Mouse (Mus musculus) lung, postnatal 0 days (tissue): ENCODE measurements around the gene Lipm. TPM values are rescaled to one million over a fixed set of nuclear protein-coding genes. Genes with fewer than 3 reads are reported as not detected.

Experiments used
- ATAC-seq: fragments of 200-750 bp; cut with Nextera tagmentation; 2 replicates; pipeline ENCODE4 v1.8.0; 2017; ENCODE audit warnings: moderate library complexity
- DNase-seq: peaks from one replicate; pipeline ENCODE4 v3.0.0-alpha.2; 2016; ENCODE audit warnings: low spot score
- H3K27ac ChIP-seq: fragments of 300-500 bp; sonication (generic); 2 replicates; pipeline ENCODE4 v1.5.1; 2014; ENCODE audit warnings: antibody characterized with exemption, mild to moderate bottlenecking, low read length, mixed read lengths
- H3K27me3 ChIP-seq: fragments of 300-500 bp; sonication (generic); replicated peaks from 2 replicates; pipeline ENCODE4 v1.6.1; 2014; ENCODE audit warnings: low read length, mixed read lengths; ENCODE audit not compliant: insufficient read depth
- H3K36me3 ChIP-seq: fragments of 300-500 bp; sonication (generic); 2 replicates; pipeline ENCODE4 v1.6.1; 2014; ENCODE audit warnings: low read length, mixed read lengths; ENCODE audit not compliant: insufficient read depth
- H3K4me1 ChIP-seq: fragments of 300-500 bp; sonication (generic); 2 replicates; pipeline ENCODE4 v1.6.1; 2014; ENCODE audit warnings: antibody characterized with exemption, low read depth, low read length, mixed read lengths; ENCODE audit not compliant: insufficient read depth
- H3K4me2 ChIP-seq: fragments of 300-500 bp; sonication (generic); replicated peaks from 2 replicates; pipeline ENCODE4 v1.6.1; 2014; ENCODE audit warnings: low read depth, mild to moderate bottlenecking, low read length, moderate library complexity, mixed read lengths
- H3K4me3 ChIP-seq: fragments of 300-500 bp; sonication (generic); 2 replicates; pipeline ENCODE4 v1.5.1; 2014; ENCODE audit warnings: low read depth, low read length
- H3K9ac ChIP-seq: fragments of 300-500 bp; sonication (generic); replicated peaks from 2 replicates; pipeline ENCODE4 v1.6.1; 2014; ENCODE audit warnings: low read depth, mild to moderate bottlenecking
- H3K9me3 ChIP-seq: fragments of 300-500 bp; sonication (generic); 2 replicates; pipeline ENCODE4 v1.6.1; 2016; ENCODE audit warnings: low read length, mixed read lengths
- CTCF ChIP-seq: IDR thresholded peaks from 2 replicates; pipeline ENCODE4 v1.5.1; 2016; ENCODE audit warnings: antibody characterized with exemption, mild to moderate bottlenecking
- EP300 ChIP-seq: IDR thresholded peaks from 2 replicates; pipeline ENCODE4 v1.6.1; 2016; ENCODE audit warnings: antibody characterized with exemption, mild to moderate bottlenecking, control low read depth
- WGBS: fragments of 180-500 bp; shearing (Covaris S2); extraction: QIAGEN DNeasy Blood & Tissue Kit; methylation state at CpG from one replicate; pipeline ENCODE4 v1.1.7; 2014; 5-methylcytosine and 5-hydroxymethylcytosine counted together
- polyA plus RNA-seq: library from polyadenylated mRNA; unstranded; fragments of >200 nt; fragmentation: Nextera tagmentation; extraction: Ambion mirVana; gene quantifications from 2 replicates; pipeline ENCODE4 v1.2.1, GENCODE M21; 2015

Gene Lipm
- polyA plus RNA-seq, 1 experiment from 2014 or later: not detected

DNA sequence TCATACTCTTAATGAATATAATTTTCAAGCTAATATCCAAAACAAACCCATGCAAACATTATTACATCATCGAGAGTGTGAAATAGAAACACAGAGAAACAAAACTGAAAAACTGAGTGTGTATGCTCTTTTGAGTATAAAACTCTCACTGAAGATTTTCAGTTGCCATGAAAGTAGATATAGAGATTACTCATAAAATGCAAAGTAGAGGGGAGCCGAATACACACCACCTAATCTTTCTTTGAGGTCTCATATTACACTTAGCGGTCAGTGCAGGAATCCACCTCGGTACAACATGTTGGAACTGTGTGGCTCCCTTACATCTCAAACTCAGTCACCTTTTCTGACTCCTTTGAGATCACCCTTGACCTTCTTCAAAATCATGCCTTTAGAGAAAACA, 18.9 kb downstream of the Lipm start:
- Histone ChIP-seq H3K4me3 (no peak overlapping the region), H3K27me3 (no peaks in the 10 kb centered on the region), H3K4me2 (no peak overlapping the region), H3K4me1 (no peaks in the 10 kb centered on the region), H3K9ac (no peak overlapping the region), H3K9me3 (no peaks in the 10 kb centered on the region), H3K36me3 (no peaks in the 10 kb centered on the region), H3K27ac (no peak overlapping the region)
- ATAC-seq: no peak
- WGBS: 50% methylated on average over 4 of the region's 4 CpGs
- TF ChIP-seq CTCF (no peak), EP300 (no peak)
- no peak for DNase-seq

DNA sequence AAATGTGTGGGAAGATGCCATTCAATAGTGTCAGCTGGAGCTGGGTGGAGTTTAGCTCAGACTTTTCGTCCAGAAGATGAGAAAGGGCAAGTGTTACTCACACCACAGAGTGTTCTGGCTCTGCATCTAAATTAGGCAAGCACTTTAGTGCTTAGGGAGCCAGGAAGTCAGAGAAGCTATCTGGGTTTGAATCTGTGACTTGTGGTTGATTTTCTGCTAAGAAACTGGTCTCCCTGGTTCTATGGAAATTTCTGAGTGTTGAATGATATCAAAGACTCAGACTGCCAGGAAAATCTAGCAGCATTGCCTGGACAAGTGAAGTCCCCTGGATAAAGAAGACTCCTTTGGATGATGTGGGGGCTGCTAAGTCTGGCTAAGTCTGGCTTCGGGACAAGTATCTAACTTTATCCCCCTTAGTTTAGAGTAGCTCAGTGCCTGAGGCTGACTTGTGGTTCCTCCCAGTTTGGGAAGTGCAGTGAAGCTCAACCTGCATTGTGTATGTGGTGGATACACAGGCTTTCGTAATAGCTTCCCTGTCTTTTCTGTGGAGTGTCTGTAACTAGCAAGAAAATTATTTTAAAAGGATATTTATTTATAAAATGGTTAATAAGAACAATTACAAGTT, 19.5 kb downstream of the Lipm start:
- Histone ChIP-seq H3K4me3 (no peak overlapping the region), H3K27me3 (no peaks in the 10 kb centered on the region), H3K4me1 (no peaks in the 10 kb centered on the region), H3K27ac (no peak overlapping the region), H3K36me3 (no peaks in the 10 kb centered on the region), H3K9me3 (no peaks in the 10 kb centered on the region), H3K9ac (no peak overlapping the region), H3K4me2 (no peak overlapping the region)
- DNase-seq (no peak), ATAC-seq (no peak)
- WGBS: 55% methylated on average over 3 of the region's 3 CpGs
- TF ChIP-seq CTCF (no peak), EP300 (no peak)

DNA sequence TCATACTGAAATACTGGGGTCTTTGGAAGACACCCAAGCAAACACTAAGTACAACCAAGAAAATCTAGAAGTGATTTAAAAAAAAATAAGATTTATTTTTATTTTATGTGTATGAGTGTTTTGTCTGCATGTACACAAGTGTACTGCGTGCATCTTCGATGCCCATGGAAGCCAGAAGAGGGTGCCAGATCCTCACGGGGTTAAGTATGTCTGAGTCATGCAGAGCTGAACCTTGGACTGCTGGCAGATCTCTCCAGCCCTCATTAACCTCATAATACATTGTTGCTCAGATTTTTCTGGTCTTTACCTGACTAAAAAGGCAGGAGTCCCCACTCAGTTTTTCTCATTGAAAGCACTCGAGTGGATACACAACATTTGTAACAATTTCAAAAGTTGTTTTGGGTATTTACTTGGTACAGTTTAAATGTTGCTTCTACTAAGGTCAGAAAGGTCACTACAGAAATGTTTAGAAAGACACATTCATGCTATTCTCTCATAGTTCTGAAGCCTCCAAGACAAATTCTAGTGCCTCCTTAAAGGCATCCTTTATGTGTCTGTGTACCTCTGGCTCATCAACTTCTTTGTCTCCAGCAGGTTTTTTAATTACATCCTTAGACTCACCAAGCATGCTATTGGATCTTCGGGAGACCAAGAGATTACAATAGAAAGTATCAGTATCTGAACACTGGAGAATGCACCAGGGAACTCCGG, 38.1 kb downstream of the Lipm start:
- no peak overlapping the region for H3K9ac ChIP-seq
- WGBS: 80% methylated on average over 6 of the region's 6 CpGs
- DNase-seq (no peak), ATAC-seq (no peak)
- H3K4me2 ChIP-seq: no peak overlapping the region
- H3K9me3 ChIP-seq: no peaks in the 10 kb centered on the region
- H3K4me1 ChIP-seq: no peaks in the 10 kb centered on the region
- no peaks in the 10 kb centered on the region for H3K27me3 ChIP-seq
- no peak overlapping the region for H3K4me3 ChIP-seq
- H3K36me3 ChIP-seq: no peaks in the 10 kb centered on the region
- H3K27ac ChIP-seq: no peak overlapping the region
- TF ChIP-seq CTCF: no peak
- no peak for TF ChIP-seq EP300

DNA sequence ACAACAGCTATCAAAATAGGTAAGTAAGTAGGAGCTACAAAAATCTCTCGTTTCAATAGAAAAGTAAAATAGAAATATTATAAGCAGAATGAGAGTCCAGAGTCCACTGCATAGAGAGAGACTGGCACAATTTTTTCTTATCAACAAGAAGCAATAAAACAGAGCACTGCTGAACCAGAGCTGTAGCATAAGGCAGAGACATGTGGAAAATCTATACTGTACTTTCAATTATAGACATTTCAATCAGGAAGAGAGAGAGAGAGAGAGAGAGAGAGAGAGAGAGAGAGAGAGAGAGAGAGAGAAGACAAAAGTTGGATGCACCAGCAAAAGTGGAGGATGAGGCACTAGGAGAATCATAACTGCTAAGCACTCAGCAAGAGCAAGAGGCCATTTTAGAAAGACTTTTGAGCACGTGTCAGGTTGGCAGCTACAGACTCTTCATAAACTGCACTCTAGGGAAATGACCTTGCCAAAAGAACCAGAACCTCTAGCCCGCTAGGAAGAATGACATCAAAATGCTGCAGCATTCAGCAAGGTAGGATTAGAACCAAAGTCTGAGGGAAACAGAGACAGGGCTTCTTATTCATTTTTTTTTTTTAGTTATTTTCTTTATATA, 38.8 kb downstream of the Lipm start:
- H3K4me3 ChIP-seq: no peak overlapping the region
- no peaks in the 10 kb centered on the region for H3K27me3 ChIP-seq
- no peak for TF ChIP-seq EP300
- TF ChIP-seq CTCF: no peak
- no peaks in the 10 kb centered on the region for H3K9me3 ChIP-seq
- no peaks in the 10 kb centered on the region for H3K4me1 ChIP-seq
- H3K27ac ChIP-seq: no peak overlapping the region
- H3K4me2 ChIP-seq: no peak overlapping the region
- DNase-seq: no peak
- 80% methylated on average over 3 of the region's 3 CpGs for WGBS
- H3K9ac ChIP-seq: no peak overlapping the region
- H3K36me3 ChIP-seq: no peaks in the 10 kb centered on the region
- no peak for ATAC-seq

DNA sequence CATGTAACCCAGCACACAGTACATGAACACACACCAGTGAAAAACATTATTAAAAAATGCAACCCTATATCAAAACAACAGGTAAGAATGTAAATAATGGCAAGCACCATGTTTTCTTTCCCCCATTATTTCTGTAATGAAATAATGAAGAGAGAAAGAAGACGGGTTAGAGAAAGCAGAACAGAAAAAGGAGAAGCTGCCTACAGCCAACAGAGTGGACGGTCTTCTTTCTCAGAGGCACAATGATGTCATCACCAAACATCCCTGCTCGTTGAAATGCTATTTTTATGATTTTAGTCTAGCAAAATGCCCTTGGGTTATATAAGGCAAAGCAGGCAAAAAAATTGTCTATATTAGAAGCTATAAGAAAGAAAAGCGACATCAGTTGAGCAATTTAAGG, 47.7 kb downstream of the Lipm start:
- 61% methylated on average over 4 of the region's 4 CpGs for WGBS
- TF ChIP-seq CTCF (no peak), EP300 (no peak)
- H3K9ac ChIP-seq: no peak overlapping the region

DNA sequence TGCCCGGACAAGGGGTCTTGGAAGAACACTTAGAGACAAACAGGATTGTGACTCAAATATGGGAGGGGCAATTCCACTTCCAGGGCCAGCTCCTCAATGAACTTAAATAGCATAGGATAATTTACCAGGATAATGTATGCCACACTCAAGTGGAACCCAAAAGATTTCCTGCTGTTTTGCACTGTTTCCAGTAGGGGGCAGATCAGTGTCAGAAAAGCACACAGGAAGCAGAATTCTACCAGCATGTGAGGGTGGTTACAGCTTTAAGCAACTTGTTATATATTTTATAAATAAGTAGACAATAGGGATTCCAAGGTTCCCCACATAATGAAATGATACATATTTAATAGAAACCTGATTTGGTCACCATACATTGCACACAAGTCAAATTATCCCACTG, 51.2 kb downstream of the Lipm start:
- Histone ChIP-seq H3K36me3 (no peaks in the 10 kb centered on the region), H3K9me3 (no peaks in the 10 kb centered on the region), H3K4me1 (no peaks in the 10 kb centered on the region), H3K27ac (no peak overlapping the region), H3K4me2 (no peak overlapping the region), H3K4me3 (no peak overlapping the region), H3K9ac (no peak overlapping the region), H3K27me3 (no peaks in the 10 kb centered on the region)
- 63% methylated on average over 1 of the region's 1 CpGs for WGBS
- ATAC-seq (no peak), DNase-seq (peak; percentile 66)
- TF ChIP-seq EP300 (no peak), CTCF (peak; percentile 75)

More for the DNA sequence above, 47.7 kb downstream of the Lipm start:
- no peak for DNase-seq
- no peaks in the 10 kb centered on the region for H3K27me3 ChIP-seq
- no peak overlapping the region for H3K4me2 ChIP-seq
- H3K4me1 ChIP-seq: no peaks in the 10 kb centered on the region
- no peak overlapping the region for H3K27ac ChIP-seq
- no peak overlapping the region for H3K4me3 ChIP-seq
- no peak for ATAC-seq
- H3K36me3 ChIP-seq: no peaks in the 10 kb centered on the region
- H3K9me3 ChIP-seq: no peaks in the 10 kb centered on the region
